Mouse (Mus musculus) ZHBTc4 (cell line): ENCODE data around the gene Adcy7.

ENCODE experiments used
- DNase-seq: peaks from one replicate; pipeline ENCODE4 v3.0.0-alpha.2; 2011; ENCODE audit warnings: low read depth, low spot score

The Adcy7 gene

DNA sequence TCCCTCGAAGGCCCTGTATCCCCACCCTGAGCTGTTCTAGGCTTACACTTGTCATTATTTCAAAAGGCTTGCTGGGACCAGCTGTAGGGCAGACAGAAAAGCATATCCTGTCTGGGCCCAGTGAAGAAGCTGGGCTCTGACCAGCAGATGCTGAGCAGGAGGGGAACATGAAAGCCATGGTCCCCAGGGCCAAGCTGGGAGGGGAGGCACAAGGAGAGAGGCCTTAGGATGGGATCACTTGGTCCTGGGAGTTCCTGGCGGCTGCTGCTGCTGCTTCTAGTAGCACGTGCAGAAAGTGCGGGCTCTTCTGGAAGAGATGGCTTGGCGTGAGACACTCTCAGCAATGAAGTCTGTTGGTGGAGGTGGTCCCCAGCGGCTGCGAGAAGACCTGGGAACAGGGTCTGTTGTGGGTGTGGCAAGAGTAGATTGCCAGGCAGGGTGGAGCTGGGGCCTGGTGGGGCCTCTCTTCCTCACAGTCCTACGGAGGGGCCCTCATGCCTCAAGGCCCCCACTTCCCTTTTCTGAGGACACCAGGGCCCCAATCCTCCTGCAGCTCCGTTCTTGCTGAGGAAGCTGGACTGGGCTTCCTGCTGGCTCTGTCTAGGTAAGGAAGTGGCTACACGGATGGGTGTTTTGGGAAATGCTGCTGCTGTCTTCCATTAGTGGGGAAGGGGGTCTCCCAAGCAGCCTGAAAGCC, 27.9 kb downstream of the Adcy7 start:
- DNase-seq = no peak

DNA sequence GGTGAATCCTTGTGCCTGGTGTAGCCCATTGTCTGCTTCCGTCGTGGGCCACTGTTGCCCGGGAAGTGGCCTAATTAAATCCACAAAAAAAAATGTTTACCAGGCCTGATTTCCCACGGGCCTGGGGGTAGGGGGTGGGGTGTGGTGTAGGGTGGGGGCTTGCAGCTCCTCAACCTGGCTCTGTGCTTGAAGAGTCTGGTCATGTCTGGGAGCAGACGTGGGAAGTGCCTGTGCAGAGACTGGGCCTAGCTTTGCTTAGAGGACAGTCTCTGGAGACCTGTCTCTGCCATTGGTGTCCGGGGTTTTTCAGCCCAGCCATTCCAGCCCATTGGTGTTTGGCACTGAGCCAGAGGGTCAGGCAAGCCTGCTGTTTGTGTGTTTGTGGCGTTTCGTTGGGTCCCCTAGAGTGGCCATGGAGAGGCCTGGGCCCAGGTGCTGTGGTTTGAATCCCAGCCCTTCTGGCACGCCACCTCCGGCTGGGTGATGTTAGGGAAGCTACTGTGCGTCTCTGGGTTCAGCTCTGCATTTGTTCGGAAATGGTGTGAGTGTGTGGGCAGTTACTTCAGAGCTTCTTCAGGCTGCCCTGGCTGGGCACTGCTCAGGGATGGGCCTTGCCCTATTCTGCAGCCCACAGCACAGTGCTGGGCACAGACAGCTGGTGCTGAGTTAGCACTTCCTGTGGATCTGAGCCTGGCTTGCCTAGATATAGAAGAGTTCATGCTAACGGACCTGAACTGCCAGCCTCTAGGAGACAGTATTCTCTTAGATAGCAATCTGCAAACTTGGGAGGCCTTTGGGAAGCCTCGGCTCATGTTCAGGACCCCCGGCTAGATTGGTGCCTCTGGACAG, 29.6 kb downstream of the Adcy7 start:
- no peak for DNase-seq

DNA sequence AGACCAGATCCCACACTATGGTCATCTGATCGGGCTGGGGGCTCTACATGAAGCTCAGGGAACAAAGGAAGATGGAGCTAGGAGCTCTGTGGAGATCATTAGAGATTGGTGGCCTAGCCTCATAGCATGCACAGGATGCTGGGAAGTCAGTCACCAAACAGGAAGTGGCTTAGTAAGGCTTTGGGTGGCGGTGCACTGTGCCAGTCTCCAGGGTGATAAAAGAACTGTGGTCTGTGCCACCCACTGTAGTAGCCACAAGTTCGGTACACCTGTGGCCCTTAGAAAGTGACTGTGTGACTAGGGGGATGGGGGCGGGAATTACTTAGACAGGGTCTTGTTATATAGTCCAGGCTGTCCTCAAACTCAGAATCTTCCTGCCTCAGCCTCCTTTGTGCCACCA, 33.6 kb downstream of the Adcy7 start:
- no peak for DNase-seq

DNA sequence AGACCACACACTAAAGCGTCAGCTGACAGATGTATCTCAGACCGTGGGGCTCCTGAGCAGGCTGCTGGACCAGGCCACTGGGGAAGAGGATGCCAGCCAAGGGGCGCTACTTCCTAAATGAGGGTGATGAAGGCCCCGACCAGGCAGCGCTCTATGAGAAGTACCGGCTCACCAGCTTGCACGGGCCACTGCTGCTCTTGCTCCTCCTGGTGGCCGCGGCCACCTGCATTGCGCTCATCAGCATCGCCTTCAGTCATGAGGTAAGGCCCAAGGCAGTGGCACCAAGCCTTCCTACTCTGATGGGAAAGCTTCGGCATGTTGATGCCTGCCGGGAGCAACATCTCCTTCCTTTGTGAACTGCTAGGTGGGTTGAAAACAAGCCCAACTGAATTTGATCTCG, 34.3 kb downstream of the Adcy7 start:
- peak; percentile 49 for DNase-seq

DNA sequence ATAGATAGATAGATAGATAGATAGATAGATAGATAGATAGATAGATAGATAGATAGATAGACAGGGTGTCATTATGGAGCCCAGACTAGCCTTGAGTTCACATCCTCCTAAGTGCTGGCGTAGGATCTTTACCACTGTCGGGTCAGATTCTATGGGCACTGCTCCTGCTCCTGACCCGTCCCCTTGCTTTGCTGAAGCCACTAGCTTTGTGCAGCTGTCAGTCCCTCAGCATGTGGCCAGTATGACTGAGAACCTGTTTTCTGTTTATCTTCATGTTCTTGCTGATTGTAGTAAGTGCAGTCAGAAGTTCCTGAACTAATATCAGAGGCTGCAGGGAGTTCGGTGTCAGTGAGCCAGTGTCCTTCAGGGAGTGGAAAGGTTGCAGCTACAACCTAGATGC, 35.5 kb downstream of the Adcy7 start:
- no peak for DNase-seq

DNA sequence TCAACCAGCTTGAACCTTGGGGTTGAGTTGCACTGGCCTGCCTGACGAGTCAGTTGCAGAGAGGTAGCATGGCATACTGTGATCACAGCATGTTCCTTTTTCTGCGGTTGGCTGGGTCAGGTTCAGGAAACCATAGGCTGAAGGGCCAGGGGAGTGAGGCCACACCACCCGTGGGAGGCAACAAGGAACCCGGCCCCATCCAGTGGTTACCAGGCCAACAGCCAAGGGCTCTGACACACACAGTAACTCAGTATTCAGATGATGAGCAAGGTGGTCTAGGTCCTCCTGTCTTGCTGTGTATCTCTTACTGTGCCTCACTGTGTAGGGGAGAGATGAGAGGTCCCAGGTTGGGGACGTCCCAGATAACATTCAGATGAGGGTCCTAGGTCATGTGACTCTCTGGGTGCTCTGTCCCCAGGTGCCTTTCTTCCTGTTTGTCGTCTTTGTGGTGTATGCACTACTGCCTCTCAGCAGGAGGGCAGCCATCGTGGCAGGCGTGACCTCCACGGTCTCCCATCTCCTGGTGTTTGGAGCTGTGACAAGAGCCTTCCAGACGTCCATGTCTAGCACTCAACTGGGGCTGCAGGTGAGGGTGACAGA, 37.2 kb downstream of the Adcy7 start:
- no peak for DNase-seq

DNA sequence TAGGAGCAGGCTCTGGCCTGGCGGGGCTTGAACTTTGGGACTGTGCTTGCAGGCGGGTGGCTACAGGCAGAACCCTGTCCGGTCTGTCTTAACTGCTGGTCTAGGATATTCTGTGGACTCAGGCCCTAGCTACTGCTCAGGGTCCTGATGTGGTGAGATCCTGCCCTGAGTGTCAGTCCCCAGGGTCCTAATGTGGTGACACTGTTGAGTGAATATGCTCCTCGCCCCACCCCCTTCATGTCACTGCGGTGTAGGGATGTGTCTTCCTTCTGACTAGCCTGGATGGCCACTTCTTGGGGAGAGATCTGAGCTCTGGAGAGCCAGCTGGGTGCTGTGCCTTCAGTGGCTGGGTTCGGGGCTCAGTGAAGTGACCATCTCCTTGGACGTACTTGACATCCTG, 37.7 kb downstream of the Adcy7 start:
- DNase-seq = no peak

DNA sequence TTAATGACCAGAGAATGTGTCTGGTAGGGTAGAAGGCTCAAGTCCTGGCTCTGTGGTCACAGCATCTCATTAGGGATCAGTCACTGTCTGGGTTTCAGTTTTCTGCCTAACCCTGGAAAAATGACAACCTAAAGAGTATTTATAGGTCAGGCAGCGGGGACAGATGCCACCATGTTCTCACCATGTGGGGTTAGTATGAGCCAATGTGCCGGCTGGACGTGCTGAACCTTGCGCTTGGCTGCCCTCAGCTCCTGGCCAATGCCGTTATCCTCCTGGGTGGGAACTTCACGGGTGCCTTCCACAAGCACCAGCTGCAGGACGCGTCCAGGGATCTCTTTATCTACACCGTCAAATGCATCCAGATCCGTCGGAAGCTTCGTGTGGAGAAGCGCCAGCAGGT, 38.1 kb downstream of the Adcy7 start:
- no peak for DNase-seq

DNA sequence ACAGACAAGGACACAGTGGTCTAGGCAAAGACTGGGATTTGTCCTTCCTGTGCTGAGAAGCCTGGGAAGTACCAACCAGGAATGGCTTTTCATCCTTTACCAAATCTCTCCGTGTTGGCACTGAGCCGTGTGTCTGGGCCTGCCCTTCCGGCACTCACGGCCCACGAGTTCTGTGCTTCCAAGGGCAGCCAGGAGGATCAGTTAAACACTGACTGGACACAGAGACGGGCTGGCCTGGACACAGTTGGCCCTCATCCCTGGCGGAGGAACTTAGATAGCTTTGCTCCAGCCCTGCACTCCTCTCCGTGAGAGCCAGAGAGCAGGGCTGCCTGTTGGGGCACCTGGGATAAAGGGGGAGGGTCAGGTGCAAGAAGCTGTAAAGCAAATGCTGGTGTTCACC, 40.8 kb downstream of the Adcy7 start:
- DNase-seq = no peak

DNA sequence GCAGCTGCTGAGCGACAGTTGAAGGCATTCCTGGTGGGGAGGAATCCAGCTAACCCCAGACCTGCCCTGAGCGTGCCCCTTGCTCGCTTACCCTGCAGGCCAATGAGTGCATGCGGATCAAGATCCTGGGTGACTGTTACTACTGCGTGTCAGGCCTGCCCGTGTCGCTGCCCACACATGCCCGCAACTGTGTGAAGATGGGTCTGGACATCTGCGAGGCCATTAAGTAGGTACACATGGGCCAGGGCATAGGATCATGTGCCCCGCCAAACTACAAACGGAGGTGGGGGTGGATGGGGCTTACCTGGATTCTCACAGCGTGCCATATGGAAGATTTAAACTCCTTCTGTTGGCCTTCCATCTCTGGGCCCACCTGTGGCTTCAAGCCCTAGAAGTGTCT, 41.8 kb downstream of the Adcy7 start:
- DNase-seq = no peak

DNA sequence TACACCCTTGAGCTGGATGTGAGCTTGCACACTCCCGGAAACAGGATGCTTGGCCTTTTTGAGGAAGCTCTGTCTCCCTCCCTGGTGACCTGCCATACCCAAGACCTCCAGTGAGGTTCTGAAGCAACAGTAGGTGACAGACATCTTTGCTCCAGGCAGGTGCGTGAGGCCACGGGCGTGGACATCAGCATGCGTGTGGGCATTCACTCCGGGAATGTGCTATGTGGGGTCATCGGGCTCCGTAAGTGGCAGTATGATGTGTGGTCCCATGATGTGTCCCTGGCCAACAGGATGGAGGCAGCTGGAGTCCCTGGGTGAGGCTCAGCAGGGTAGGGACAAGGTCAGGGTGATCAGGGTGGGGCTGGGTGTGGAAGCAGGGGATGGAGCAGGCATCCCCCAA, 43.1 kb downstream of the Adcy7 start:
- DNase-seq = no peak

DNA sequence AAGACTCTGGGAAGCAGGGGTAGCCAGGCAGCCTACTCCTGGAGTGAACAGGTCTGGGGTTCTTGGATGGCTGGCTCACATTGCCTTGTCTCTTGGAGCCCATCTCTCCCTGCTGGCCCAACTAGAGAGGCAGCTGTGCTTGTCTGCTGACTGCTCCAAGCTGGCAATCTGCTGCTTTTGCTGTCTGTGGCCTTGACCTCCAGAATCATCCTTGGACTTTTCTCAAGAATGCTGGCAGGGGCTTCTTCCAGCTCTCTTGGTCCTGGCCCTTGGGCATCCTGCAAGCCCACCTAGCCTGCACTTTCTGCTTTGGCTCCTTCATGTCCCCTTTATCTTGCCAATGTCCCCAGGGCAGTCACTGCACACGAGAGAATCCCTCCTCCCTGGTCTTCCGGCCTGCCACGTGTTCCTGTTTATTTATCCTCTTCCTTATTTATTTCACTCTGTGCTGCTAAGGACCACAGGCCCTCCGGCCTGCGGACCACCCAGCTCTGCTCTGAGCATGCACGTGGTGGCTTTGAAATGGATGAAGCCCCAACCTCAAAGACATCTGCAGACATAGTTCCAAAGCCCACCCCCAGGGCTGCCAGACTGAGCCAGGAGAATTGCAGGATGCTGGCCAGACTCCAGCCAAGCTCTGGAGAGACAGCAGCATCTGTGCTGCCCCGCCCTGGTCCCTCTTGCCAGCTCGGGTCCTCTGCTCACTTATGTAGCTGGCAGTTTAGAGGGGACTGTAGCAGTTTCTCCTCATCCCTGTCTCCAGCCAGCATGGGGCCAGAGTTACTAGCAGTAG, 44.1 kb downstream of the Adcy7 start:
- no peak for DNase-seq

DNA sequence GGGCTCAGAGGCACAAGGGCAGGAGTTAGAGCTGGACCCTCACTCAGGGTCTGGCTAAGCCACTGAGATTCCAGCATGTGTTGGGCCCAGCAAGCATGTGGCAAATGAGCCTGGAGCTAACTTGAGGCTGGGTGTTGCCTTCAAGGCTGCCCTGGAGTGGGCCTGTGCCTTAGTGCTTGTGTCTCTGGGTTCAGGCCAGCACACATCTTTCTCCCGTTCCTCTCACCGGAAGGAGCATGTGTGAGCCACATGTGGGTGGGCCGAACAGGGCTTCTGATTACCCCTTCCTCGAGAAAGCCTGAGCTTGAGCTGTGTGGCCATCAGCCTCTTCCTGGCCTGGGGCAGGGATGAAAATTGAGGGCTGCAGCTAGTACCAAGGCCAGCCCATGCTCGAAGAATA, 45.1 kb downstream of the Adcy7 start:
- no peak for DNase-seq

DNA sequence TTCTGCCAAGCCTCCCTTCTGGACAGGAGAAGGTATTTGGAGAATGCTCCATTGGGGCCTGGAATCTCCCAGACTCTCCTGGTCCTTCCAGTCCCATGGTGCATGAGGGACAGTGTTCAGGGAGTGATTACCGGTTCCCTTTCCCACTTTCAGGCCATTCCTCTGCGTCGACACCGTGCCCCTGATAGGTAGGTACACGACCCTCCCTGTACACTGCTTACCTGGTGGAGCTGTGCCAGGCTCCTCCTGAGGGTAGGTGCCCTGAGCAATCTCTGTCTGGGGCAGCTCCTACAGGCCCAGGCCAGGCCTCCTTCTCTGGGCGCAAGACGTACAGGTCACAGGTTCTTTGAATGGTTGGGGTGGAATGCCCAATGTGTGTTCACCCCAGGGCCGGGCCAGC, 45.9 kb downstream of the Adcy7 start:
- DNase-seq = no peak

DNA sequence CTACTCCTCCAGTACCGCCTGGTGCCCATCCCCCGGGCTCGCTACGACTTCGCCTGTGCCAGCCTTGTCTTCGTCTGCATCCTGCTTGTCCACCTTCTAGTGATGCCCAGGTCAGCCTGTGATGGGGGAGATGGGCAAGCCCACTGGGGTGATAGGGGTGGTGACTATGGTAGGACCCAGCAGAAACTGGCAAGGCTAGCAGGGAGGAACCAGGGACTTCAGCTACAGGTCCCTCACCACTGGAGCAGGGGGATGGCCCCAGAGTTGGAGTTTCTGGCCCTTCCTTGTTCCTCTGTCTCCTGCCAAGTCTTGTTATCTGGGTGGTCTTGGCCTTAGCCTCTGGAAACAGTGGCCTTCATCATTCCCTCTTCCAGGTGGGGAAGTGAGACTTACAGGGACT, 47.9 kb downstream of the Adcy7 start:
- DNase-seq = no peak

DNA sequence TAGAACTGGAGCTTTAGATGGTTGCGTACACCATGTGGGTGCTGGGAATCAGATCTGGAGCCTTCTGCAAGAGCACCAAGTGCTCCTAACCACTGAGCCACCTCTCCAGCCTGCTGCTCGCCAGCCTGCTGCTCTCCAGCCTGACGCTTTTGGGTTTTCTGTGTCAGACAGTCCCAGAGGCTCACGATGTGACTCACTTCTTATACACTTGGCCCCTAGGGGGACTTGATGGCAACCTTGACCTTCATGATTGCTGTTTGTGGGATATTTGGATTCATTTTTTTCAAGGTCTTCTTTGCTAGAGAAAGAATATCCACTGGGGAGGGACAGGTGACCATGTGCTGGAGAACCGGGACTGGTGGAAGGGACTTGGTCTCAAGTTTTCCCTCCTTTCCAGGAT, 49.2 kb downstream of the Adcy7 start:
- DNase-seq = no peak

DNA sequence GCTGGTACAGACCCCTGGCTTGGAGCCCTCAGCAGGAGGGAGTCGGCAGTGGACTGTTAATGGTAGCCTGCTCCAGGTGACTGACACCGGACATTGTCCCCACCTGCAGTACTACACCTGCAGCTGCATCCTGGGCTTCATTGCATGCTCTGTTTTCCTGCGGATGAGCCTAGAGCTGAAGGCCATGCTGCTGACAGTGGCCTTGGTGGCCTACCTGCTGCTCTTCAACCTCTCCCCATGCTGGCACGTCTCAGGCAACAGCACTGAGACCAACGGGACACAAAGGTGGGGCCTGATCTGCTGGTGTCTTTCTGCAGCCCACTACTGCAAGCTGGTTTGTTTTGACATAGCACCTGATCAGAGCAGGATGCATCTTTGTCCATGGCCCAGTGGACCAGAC, 51.3 kb downstream of the Adcy7 start:
- DNase-seq = no peak

DNA sequence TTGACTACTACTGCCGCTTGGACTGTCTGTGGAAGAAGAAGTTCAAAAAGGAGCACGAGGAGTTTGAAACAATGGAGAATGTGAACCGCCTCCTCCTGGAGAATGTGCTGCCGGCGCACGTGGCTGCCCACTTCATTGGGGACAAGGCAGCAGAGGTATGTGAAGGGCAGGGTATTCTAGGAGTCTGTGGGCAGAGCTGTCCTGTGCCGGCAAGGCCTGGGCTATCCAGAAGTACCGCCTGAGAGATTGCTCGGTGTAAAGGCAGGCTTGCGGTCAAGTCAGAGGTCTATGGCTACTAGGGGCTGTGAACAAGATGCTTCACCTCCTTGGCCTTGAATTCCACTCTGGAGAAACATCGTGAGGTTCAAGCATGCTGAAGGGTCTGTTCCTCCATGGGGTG, 52.6 kb downstream of the Adcy7 start:
- no peak for DNase-seq

DNA sequence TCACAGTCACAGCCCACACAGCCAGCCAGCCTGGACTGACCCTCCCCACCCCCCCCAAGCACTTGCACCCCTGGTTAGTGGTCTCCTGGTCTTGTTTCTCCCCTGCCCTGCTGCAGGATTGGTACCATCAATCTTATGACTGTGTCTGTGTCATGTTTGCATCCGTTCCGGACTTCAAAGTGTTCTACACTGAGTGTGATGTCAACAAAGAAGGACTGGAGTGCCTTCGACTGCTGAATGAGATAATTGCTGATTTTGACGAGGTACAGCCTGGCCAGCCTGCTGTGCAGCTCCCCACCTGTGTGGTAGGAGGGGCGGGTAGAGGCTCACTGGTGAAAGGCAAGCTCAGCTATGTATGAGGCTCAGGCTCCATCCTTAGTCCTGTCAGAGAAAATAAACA, 53.0 kb downstream of the Adcy7 start:
- no peak for DNase-seq

DNA sequence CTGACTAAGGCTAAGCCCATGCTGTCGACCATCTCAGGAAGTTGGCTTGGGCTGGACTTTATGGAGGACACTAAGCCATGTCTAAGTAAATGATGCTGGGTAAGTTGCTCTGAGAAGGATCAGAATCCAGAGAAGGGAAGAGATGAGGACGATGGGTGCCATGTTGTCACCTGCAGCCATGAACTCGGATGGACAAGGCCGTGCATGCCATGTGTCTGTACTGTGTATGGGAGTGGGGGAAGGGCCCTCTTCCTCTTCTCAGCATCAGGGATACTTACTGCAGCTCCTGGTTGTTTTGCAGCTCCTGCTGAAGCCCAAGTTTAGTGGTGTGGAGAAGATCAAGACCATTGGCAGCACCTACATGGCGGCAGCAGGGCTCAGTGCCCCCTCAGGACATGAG, 53.6 kb downstream of the Adcy7 start:
- DNase-seq = no peak

DNA sequence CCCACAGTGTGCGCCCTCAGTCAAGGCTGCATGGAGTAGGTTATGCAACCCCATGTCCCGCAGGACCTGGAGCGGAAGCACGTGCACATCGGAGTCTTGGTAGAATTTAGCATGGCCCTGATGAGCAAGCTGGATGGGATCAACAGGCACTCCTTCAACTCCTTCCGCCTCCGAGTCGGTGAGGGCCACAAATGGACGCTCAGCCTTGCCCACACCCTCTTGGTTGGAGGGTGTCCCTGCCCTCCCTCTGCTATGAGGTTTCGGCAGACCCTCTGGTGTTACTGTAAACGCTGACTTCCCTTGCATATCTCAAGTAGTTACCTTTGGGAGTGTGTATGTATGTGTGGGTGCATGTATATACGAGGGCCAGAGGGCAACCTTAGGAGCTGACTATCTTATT, 54.1 kb downstream of the Adcy7 start:
- DNase-seq = no peak

DNA sequence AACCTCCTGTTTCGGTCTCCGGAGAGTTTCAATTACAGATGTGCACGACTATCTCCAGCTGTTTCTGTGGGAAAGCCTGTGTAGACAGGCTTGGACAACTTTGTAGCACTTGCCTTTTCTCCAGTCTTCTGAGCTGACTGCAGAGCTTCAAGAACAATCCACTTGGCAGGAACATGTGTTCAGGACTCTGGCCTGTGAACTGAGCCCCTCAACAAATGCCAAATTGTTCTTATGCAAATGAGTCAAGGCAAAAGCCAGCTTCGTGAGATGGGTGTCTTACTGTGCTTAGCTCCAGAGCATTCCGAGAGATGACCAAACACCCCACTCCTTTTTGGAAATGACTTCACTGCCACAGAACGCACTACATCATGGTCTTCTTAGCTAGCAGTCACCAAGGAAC, 56.5 kb downstream of the Adcy7 start:
- no peak for DNase-seq
